Mouse (Mus musculus) bone marrow, adult 2 months (tissue): ENCODE data around the gene Nfic.

ENCODE experiments used
- CTCF ChIP-seq: fragments of 200-500 bp; IDR thresholded peaks from 2 replicates; pipeline ENCODE4 v1.5.1; 2011; ENCODE audit warnings: low read length, control low read depth; ENCODE audit not compliant: control insufficient read depth, insufficient read depth
- POLR2A ChIP-seq: fragments of 200-500 bp; IDR thresholded peaks from 2 replicates; pipeline ENCODE4 v1.6.1; 2011; ENCODE audit warnings: low read depth, mild to moderate bottlenecking, control low read depth, low read length, borderline replicate concordance; ENCODE audit not compliant: control insufficient read depth

DNA sequence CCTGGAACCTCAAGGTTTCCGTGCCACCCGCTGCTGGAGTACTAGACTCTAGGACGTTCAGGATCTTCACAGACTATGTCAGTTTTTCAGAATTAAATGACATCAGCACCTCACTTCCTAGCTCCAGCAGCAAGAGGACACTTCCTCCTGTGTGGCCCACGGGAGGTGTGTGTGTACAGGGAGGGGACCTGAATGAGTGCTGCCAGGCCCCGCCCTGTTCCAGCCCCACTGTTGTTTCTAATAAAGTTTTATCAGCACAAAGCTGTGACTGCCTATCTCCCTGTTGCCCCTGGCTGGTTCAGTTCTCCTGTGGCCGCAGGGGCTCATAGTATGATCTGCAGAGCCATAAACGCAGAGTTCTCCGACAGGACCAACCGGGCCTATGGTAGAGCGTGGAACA lies 19.0 kb upstream of the Nfic start:
- TF ChIP-seq CTCF (no peak), POLR2A (no peak)
